Mouse (Mus musculus) embryonic facial prominence, embryonic 14.5 days (tissue): Measurements from ENCODE around the gene Zfp511. TPM values are rescaled to one million over a fixed set of nuclear protein-coding genes. Genes with fewer than 3 reads are reported as not detected.

Experiments used
- ATAC-seq: fragments of 200-750 bp; cut with Nextera tagmentation; 2 replicates; pipeline ENCODE4 v1.8.0; 2017; ENCODE audit warnings: low read depth, moderate number of reproducible peaks, moderate TSS enrichment
- DNase-seq: peaks from one replicate; pipeline ENCODE4 v3.0.0-alpha.2; 2015; ENCODE audit warnings: low spot score
- H3K27ac ChIP-seq: fragments of 300-500 bp; sonication (generic); replicated peaks from 2 replicates; pipeline ENCODE4 v1.5.1; 2014; ENCODE audit warnings: low read depth, mild to moderate bottlenecking, low read length, moderate library complexity
- H3K27me3 ChIP-seq: fragments of 300-500 bp; sonication (generic); replicated peaks from 2 replicates; pipeline ENCODE4 v1.6.1; 2014; ENCODE audit warnings: low read length; ENCODE audit not compliant: control insufficient read depth, insufficient read depth
- H3K36me3 ChIP-seq: fragments of 300-500 bp; sonication (generic); 2 replicates; pipeline ENCODE4 v1.6.1; 2014; ENCODE audit warnings: low read length, mixed read lengths; ENCODE audit not compliant: control insufficient read depth, insufficient read depth
- H3K4me1 ChIP-seq: fragments of 300-500 bp; sonication (generic); 2 replicates; pipeline ENCODE4 v1.6.1; 2014; ENCODE audit warnings: antibody characterized with exemption, low read length; ENCODE audit not compliant: control insufficient read depth, insufficient read depth
- H3K4me2 ChIP-seq: fragments of 300-500 bp; sonication (generic); 2 replicates; pipeline ENCODE4 v1.6.1; 2014; ENCODE audit warnings: low read depth, mild to moderate bottlenecking, low read length, moderate library complexity, mixed read lengths
- H3K4me3 ChIP-seq: fragments of 300-500 bp; sonication (generic); 2 replicates; pipeline ENCODE4 v1.5.1; 2014; ENCODE audit warnings: low read depth, mild to moderate bottlenecking, low read length
- H3K9ac ChIP-seq: fragments of 300-500 bp; sonication (generic); 2 replicates; pipeline ENCODE4 v1.6.1; 2014; ENCODE audit warnings: low read depth, mild to moderate bottlenecking, low read length, moderate library complexity, mixed read lengths
- H3K9me3 ChIP-seq: fragments of 300-500 bp; sonication (generic); 2 replicates; pipeline ENCODE4 v1.6.1; 2016; ENCODE audit warnings: low read length; ENCODE audit not compliant: control insufficient read depth
- WGBS: fragments of 180-500 bp; shearing (Covaris S2); extraction: QIAGEN DNeasy Blood & Tissue Kit; methylation state at CpG from one replicate; pipeline ENCODE4 v1.1.7; 2014; 5-methylcytosine and 5-hydroxymethylcytosine counted together
- polyA plus RNA-seq: library from polyadenylated mRNA; unstranded; fragments of >200 nt; fragmentation: Nextera tagmentation; extraction: Ambion mirVana; gene quantifications from 2 replicates; pipeline ENCODE4 v1.2.1, GENCODE M21; 2014

The Zfp511 gene
- polyA plus RNA-seq, 1 experiment from 2014 or later: 31.4 TPM

- WGBS: 51% methylated on average over 3 of the region's 3 CpGs
- no peak for ATAC-seq
- Histone ChIP-seq H3K4me2 (peak overlapping the region; percentile 80), H3K36me3 (peaks cover 28% of the 10 kb centered on the region), H3K9ac (peak overlapping the region; percentile 91; the same call in 1 of the 2 replicates), H3K27ac (no peak overlapping the region), H3K9me3 (no peaks in the 10 kb centered on the region), H3K27me3 (no peaks in the 10 kb centered on the region), H3K4me3 (peak overlapping the region; percentile 82), H3K4me1 (peaks cover 10% of the 10 kb centered on the region)
- DNase-seq: no peak
Observed at GRCm38 (mm10) chr7:140037171-140037555, 972 bp downstream of the Zfp511 start.

- 51% methylated on average over 3 of the region's 3 CpGs for WGBS
- no peak overlapping the region for H3K4me3 ChIP-seq
- H3K27ac ChIP-seq: no peak overlapping the region
- H3K9me3 ChIP-seq: no peaks in the 10 kb centered on the region
- ATAC-seq: no peak
- H3K4me2 ChIP-seq: no peak overlapping the region
- H3K36me3 ChIP-seq: 0 out of 2 replicates have a peak, but pooled peaks cover 12% of the 10 kb centered on the region
- peaks cover 31% of the 10 kb centered on the region for H3K27me3 ChIP-seq
- H3K9ac ChIP-seq: no peak overlapping the region
- no peaks in the 10 kb centered on the region; the same call in 1 of the 2 replicates for H3K4me1 ChIP-seq
- DNase-seq: no peak
Observed at GRCm38 (mm10) chr7:140042728-140043127, 6.5 kb downstream of the Zfp511 start.

- no peaks in the 10 kb centered on the region for H3K36me3 ChIP-seq
- no peaks in the 10 kb centered on the region for H3K9me3 ChIP-seq
- H3K4me1 ChIP-seq: peaks cover 16% of the 10 kb centered on the region
- DNase-seq: no peak
- H3K27ac ChIP-seq: no peak overlapping the region
- 79% methylated on average over 4 of the region's 4 CpGs for WGBS
- no peak overlapping the region for H3K4me3 ChIP-seq
- peaks cover 60% of the 10 kb centered on the region for H3K27me3 ChIP-seq
- H3K4me2 ChIP-seq: no peak overlapping the region
- H3K9ac ChIP-seq: no peak overlapping the region
- ATAC-seq: no peak
Observed at GRCm38 (mm10) chr7:140045546-140045945, 9.4 kb downstream of the Zfp511 start.

DNA sequence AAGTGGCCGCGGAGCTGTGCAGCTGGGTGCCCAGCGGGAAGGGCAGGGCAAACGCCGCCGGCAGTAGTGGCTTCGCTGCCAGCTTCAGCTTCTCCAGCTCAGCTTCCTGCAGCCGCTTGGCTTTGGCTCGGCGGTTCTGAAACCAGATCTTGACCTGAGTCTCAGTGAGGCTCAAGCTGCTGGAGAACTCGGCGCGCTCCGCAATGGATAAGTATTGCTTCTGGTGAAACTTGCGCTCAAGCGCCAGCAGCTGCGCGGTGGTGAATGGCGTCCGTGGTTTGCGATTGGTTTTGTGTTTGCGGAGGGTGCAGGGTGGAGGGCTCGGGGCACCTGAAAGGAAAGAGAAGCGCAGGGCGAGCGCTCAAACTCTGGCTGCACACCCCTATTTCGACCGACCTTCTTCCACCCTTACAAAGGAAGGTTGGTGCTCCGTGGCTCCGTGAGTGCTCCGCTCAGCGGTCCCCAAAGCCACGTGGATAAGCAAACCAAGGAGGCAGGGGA lies 11.7 kb downstream of the Zfp511 start:
- Histone ChIP-seq H3K4me2 (peak overlapping the region; percentile 66), H3K4me1 (peaks cover 16% of the 10 kb centered on the region), H3K27ac (no peak overlapping the region), H3K4me3 (peak overlapping the region; percentile 42), H3K9me3 (no peaks in the 10 kb centered on the region), H3K27me3 (peaks cover 81% of the 10 kb centered on the region), H3K9ac (no peak overlapping the region), H3K36me3 (no peaks in the 10 kb centered on the region)
- no peak for ATAC-seq
- WGBS: 2% methylated on average over 25 of the region's 33 CpGs
- DNase-seq: peak; percentile 39

GRCm38 (mm10) chr7:140048361-140049114 lies 12.3 kb downstream of the Zfp511 start, which contains the start of gene Msx3:
Gene Msx3, minus strand, starts transcription at chr7:140049089.
- H3K27me3 ChIP-seq: peaks cover 87% of the 10 kb centered on the region
- H3K9me3 ChIP-seq: no peaks in the 10 kb centered on the region
- H3K4me1 ChIP-seq: peaks cover 16% of the 10 kb centered on the region
- H3K4me3 ChIP-seq: peak within 1 kb of the TSS; percentile 42
- H3K36me3 ChIP-seq: no peaks in the 10 kb centered on the region
- peak within 1 kb of the TSS; percentile 14 for H3K9ac ChIP-seq
- WGBS: 2% methylated on average over 43 of the region's 56 CpGs
- H3K27ac ChIP-seq: no peak within 1 kb of the TSS
- ATAC-seq (no peak), DNase-seq (no peak)
- peak within 1 kb of the TSS; percentile 66 for H3K4me2 ChIP-seq

- under 1% methylated on average over 19 of the region's 34 CpGs for whole genome bisulfite sequencing
- Histone ChIP-seq H3K9ac (peak overlapping the region; percentile 14), H3K4me1 (peaks cover 16% of the 10 kb centered on the region), H3K4me2 (peak overlapping the region; percentile 66), H3K27me3 (peaks cover 87% of the 10 kb centered on the region), H3K9me3 (no peaks in the 10 kb centered on the region), H3K36me3 (no peaks in the 10 kb centered on the region), H3K27ac (no peak overlapping the region), H3K4me3 (peak overlapping the region; percentile 42)
- DNase-seq: peak; percentile 59
- peak; percentile 80 for ATAC-seq
Observed at GRCm38 (mm10) chr7:140049115-140049689, 13.0 kb downstream of the Zfp511 start.

DNA sequence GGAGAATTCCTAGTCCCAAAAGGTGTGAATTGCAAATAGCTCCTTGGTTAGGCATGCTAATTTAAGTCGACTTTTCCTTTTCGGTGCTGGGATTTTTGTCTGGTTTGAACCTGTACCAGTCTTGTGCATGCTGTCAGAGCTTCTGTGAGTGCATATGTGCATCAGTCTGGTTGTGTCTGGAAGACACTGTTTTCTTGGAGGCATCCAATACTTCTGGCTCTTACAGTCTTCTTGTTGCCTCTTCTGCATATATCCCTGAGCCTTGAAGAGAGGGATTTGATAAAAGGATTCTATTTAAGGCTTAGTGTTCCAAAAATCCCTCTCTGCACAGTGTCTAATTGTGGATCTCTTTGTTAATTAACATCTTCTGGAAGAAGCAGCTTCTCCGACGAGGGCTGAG lies 17.9 kb downstream of the Zfp511 start:
- ATAC-seq (no peak), DNase-seq (no peak)
- Histone ChIP-seq H3K36me3 (no peaks in the 10 kb centered on the region), H3K27ac (no peak overlapping the region), H3K9ac (no peak overlapping the region), H3K4me1 (peaks cover 6% of the 10 kb centered on the region), H3K27me3 (peaks cover 73% of the 10 kb centered on the region), H3K4me3 (no peak overlapping the region), H3K4me2 (no peak overlapping the region), H3K9me3 (no peaks in the 10 kb centered on the region)
- WGBS: 85% methylated on average over 4 of the region's 4 CpGs

GRCm38 (mm10) chr7:140057413-140058407 lies 21.5 kb downstream of the Zfp511 start:
- Histone ChIP-seq H3K4me2 (peak overlapping the region; percentile 85), H3K36me3 (no peaks in the 10 kb centered on the region), H3K4me1 (peaks cover 14% of the 10 kb centered on the region; the same call in 1 of the 2 replicates), H3K9me3 (no peaks in the 10 kb centered on the region), H3K27ac (no peak overlapping the region), H3K27me3 (peaks cover 73% of the 10 kb centered on the region), H3K9ac (peak overlapping the region; percentile 67), H3K4me3 (peak overlapping the region; percentile 47)
- WGBS: 4% methylated on average over 45 of the region's 53 CpGs
- peak; percentile 75 for DNase-seq
- peak; percentile 83 for ATAC-seq
